Mouse (Mus musculus): ENCODE measurements at regions not wholly inside any gene's neighbourhood (a gene's known extent, or its start where the extent isn't known, plus 50 kb on each side); places are given as distances from the start of the nearest gene placed in this dataset.

DNA sequence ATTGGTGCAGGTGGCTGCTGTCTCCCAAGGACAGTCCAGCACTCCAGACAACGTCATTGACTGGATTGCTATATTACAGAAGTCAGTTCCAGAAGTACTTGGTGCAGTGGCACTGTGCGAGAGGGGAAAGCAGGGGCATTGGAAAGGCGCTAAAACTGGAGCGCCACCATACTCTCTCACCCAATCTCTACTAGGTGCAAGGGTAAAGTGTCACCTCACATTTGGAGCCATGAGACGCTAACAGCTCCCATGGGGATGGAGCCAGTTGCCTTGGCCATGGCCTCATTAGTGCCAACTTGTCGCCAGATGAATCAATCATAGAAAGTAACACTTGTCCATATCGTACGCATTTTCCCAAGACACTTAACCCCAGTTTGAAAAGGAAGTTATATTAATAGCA lies 1617.2 kb upstream of the Gulo start:
- DNase-seq (ENCODE audit: low spot score), result no peak

DNA sequence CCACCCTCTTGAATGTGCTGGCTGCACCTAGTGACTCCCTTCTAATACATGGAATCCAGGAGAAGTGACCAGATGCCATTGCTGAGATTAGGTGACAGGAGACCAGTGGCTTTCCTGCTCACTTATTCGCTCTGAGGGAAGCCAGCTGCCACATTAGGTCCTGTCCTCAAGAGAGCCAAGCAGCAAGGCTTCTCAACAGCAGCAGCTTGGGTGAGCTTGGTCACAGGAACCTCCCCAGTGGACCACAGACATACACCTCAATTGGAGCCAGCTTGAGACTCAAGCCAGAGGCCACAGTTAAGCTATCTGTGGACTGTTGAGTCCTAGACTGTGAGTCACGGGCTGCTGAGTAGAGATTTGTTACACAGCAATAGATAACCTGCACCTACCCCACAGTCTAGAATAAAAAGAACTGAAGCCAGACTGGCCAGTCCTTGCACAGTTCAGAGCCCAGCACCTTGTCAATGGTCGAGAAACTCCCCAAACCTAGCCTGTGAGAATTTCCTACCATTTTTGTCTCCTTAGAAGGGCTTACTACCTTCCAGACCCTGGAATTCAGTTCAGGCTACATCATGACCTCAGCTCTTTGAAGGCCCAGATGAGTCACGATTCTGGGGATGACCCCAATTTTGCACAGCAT lies 1615.0 kb upstream of the Gulo start:
- DNase-seq (ENCODE audit: low spot score), result no peak

DNA sequence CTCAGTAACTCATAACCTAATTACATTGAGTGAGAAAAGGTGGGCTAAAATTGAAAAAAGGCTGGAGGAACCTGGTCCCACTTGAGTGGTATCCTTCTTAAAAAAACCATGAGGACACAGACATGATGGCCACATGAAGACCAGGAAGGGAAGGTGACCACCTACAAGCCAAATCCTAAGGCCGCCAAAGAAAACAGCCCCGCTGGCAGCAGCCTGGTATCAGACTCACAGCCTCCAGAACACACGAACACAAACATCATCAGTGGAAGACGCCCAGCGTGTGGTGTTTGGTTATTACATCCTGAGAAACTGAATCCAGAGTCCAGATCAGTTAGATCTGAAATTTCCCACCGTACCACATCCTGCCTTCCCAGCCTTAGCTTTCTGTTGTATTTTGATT lies 1613.9 kb upstream of the Gulo start:
- DNase-seq (ENCODE audit: low spot score), result no peak

DNA sequence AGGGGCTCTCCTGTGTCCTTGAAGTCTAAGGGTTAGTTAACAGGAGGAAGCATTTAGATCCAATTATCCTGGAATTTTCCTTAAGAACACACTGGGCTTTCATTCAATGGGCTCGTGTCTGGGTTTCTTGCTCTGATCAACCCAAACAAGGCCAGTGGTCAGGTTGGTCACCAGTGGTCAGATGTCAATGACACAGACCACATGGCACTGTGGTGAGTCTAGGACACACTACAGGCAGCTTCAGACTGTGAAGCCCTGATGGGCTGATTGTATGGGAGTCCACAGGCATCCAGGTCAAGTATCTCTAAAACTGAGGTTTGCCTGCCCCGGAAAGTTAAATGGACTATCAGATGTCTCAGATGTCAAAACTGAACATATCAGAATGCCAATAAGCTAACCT lies 1612.5 kb upstream of the Gulo start:
- DNase-seq (ENCODE audit: low spot score), result no peak

DNA sequence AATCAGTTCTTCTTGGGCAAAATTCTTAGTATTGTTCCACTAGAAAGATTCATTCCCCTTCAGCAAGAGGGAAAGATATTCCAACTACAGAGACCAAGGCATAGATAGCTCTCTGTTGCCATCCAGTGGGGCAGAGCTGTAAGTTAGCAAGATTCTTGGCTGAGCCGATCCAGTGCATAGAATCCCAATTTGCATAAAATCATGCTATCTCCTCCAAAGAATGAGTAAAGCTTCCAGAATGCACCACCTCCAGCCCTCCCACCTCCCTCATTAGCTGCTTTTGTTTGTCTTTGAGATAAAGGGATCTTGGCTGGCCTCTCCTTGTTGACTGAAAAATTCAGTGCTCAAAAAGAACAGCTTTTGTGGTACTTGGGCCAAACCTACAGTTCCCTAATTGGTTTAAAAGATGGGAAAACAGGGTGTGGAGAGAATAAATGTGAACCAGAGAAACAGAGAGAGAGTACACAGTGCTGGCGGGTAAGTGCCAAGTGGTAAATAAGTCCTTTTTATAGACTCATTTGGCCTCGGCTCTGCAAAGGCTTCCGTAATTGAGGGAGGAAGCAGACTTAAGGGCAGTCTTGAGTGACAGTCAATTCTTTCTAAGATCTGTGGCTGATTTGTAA lies 1612.0 kb upstream of the Gulo start:
- DNase-seq (ENCODE audit: low spot score), result peak; percentile 76

DNA sequence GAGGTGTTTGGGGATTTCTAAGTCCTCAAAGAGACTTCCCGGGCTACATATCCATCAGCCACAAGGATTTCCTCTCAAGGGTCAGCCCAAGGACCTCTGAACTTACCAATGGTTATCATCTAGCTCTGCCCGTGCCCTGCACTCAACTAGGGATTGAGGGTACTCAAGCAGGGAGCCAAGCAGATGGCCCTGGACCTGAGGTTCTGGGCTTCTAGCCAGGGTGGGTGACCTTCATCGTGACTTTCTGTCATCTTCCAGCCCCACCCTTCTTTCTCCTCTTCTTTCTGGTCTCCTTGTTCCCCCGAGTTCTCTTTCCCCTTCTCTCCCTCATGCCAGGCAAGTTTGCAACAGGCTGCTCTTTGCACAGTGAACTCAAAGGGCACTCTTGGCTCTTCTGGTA lies 1610.6 kb upstream of the Gulo start:
- DNase-seq (ENCODE audit: low spot score), result no peak

DNA sequence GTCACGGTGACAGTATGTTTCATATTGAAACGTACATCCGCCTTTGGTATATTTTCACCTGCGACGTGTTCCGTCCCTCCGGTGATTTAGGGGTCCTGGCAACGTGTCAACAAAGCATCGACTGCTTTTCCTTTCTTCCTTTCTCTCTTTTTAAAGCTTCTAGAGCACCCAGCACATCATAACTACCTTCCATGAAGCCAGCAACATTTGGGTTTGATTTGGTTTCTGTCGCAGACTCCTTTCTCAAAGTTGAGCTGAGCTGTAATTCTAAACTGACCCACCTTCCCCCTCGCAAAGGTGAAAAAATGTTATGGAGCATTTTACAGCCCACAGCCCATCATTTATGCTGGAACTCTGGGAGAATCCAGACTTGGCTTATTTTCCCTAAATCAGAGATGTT lies 1605.4 kb upstream of the Gulo start:
- no peak for DNase-seq (ENCODE audit: low spot score)

DNA sequence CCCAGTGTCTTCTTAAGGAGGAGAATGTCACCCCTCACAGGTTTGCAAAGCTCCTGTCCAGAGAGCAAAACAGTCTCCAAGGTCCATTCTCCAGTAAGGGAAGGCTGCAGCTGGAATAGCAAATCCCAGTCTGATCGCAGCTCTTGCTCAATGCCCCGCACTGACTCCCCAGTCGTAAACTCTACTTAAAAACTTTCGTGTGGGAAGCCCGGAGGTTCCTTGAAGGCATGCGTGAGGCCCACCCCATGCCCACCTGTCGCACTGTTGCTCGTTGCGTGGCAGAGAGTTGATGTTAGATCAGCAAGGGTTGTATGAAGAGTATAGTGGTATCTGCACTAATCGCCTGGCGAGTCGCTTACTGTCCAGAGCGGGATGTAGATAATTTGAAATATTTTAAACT lies 1604.7 kb upstream of the Gulo start:
- DNase-seq (ENCODE audit: low spot score), result no peak

DNA sequence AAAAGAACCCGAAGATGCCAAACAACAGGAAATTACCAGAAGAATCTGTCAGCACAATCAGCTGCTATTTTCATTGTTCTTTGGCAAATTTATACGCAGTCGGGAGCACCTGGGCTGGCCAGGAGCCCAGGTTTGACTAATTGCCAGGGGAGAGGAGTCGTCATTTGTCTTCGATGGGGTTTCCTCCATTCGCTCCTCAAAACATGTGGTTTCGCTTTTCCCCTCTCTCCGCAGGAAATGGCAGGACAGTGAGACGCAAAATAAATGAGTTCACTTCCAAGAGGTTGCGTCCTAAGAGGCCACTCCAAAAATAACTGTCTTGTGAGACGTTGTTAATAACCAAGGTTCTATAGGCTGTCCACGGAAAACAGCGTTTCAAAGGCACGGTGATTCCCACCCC lies 1604.2 kb upstream of the Gulo start:
- DNase-seq (ENCODE audit: low spot score), result peak; percentile 28

DNA sequence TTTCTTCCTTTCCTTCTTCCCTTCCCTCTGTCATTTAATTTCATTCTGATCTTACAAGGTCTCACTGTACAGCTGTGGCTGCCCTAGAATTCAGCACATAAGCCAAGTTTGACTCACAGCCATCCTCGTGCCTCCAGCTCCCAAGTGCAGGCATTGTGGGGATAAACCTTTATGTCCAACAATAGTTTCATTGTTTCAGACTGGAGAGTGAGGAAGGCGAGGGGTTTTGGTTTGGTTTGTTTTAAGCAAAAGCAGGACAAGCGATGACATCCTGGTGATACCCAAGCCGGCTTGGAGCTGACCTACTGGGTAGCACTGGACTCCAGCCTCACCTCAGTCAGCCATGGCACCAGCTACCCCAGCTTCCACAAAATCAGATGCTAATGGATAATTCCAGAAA lies 1603.5 kb upstream of the Gulo start:
- DNase-seq (ENCODE audit: low spot score), result no peak

DNA sequence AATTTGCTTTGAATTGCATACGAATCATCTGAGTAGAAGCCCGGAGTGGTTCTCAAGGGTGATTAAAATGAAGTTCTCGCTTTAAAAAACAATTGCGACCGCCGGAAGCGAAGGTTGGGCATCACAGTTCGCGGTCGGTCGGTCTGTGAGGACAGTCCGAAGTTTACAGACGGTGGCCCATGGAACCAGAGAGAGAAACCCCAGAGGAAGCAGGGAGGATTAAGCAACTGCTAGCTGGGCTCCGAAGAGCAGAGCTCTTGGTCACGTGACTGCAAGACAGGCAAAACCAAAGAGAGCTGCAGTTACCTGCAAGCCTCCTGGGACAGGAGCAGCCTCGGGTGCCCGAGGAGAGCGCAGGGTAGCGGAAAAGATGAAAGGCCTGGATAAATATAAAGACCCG lies 1599.3 kb upstream of the Gulo start:
- no peak for DNase-seq (ENCODE audit: low spot score)

DNA sequence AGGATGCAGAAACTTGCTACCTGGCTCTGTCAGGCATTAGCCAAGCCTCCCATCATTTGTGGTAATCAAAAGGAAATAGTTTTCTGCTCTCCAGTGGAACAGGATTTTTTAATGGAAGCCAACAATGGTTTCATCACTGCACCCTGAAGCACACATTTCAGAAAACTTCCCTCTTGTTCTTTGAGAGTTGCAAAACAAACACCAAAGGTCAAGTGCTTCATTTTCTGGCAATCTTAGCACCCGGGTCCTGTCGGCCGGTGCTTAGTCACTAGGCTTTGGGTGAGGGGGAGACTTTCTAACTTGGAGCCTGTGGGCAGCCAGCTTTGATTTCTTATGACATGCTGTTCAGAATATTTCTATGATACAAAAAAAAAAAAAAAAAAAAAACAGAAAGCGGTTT lies 1594.0 kb upstream of the Gulo start:
- DNase-seq (ENCODE audit: low spot score), result no peak

DNA sequence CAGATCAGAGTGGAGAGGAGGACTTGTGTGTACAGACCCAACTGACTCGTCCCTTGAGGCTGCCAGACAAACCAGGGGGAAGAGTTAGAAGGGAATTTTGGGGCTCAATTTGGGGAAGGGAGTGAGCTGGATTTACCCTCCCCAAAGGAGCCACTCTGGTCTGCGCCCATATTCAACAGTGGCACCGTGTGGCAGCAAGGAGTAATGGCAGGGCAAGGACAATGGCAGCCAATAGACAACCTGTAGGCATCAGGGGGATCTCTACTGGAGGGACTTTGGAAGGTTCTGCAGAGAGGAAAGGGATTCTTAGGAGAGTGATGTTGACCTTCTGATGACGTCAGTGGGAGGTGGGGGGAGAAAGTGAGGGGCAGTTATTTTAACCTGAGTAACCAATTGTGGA lies 1590.7 kb upstream of the Gulo start:
- no peak for DNase-seq (ENCODE audit: low spot score)

DNA sequence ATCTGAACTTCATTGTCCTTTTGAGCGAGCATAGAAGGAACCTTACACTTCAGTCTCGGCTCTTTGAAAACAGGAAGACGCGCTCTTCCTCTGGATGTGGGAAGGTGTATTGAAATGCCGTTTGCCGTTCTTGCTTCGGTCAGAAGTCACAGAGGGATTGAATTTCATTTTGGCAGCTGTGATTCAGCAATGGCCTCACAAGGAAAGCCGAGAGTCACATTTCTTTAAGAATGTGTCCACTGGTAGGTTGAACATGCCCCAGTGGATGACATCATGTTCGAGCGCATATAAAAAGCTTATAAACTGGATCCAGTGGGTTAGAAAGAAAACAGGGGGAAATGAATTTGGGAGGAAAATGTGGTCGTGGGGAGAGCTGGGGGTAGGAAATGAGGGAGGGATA lies 1579.6 kb upstream of the Gulo start:
- no peak for DNase-seq (ENCODE audit: low spot score)

DNA sequence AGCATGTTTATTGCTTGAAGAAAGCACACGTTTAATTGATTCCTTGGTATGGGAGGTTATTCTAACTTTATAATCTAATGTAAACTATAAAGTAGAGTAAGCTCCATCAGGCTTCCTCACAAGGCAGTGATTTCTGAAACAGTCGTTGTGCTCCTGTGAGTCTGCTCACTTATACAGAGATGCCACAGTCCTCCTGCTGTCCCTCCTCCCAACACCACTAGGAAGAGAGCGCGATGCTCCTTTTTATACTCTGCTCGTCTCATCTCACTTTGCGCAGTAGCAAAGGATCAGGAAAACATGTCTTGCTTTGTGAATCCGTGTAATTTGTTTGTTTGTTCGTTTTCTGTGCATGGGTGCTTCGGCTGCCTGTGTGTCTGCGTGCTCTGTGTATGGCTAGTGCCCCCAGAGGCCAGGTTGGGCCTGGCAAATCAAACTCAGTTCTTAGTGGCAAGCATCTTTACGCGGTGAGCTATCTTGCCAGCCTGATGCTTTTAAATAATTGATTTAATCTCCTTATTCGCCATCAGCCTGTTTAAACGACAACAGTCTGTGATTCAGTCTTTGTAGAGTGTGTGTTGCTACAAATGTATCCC lies 1575.5 kb upstream of the Gulo start:
- no peak for DNase-seq (ENCODE audit: low spot score)

DNA sequence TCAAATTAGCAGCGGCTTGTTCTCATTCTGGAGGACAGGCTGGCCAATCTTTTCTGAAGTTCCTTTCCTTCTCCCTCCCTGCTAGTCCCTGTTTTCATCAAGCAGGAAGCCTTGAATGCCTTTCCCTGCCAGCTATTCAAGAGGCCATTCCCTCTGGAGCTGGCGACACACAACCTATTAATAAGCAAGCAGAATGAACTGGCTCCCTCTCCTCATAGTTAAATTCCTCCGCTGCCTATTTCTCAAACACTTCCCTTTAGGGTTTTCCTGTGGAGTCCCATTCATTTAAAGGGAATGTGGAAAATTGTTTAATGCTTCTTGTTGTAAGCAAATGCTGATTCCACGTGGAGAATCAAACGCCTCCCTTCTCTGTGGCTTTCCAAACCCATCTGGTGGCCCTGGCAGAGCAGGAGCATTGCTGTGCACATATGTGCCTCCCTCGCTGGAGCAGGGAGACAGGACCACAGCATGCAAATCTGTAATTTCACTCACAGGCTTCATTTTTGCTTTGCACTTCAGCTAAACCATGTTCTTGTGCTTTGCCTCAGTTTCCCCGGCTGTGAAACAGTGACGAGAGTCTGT lies 1573.3 kb upstream of the Gulo start:
- no peak for DNase-seq (ENCODE audit: low spot score)

DNA sequence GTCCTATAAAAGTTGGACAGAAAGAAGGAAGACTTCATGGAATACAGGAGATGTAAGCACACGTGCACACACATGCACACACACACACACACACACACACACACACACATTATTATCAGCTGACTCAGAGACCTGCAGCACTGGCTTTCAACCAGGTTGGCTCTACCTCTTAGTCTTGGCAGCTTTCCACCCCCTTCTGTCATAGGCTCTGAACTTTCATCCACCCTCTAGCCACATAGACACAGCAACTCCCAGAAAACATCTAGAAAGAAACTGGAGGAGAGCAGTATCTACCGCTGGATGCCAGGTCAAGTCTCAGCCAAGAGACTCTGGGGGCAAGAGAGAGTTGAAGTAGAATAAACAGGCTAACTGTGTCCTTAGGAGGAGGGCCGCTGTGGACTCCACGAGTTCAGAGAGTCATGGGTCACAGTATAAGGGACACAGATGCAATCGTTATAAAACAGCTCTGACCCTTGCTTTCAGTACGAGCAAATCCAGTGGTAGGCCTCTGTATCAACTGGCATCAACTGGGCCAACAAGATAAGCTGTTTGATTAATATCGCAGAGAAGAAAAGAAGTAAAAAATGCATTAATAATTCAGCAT lies 1565.4 kb upstream of the Gulo start:
- DNase-seq (ENCODE audit: low spot score), result no peak

DNA sequence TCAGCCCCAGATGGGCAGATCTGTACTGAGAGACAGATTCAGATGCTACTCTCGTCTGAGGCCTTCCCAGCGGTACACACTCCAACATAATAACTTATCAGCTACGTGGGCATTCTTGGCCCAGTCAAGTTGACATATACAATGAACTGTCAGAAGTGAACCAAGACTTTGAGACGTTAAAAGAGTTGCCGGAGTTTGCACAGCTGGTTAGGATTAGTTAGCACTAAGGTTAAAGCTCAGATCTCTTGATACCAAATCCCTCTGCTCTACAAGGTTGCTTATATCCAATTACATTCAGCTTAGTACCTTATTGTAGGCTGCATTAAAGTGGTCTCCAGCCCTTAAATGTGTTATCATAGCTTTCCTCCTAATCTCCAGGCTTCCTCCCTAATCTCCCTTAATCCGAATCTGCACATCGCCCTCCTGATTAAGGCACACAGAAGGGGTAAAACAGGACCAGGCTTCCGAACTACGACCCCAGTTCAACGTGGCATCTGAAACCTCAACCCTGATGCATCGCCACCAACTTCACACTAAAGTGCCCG lies 1564.5 kb upstream of the Gulo start:
- DNase-seq (ENCODE audit: low spot score), result no peak

DNA sequence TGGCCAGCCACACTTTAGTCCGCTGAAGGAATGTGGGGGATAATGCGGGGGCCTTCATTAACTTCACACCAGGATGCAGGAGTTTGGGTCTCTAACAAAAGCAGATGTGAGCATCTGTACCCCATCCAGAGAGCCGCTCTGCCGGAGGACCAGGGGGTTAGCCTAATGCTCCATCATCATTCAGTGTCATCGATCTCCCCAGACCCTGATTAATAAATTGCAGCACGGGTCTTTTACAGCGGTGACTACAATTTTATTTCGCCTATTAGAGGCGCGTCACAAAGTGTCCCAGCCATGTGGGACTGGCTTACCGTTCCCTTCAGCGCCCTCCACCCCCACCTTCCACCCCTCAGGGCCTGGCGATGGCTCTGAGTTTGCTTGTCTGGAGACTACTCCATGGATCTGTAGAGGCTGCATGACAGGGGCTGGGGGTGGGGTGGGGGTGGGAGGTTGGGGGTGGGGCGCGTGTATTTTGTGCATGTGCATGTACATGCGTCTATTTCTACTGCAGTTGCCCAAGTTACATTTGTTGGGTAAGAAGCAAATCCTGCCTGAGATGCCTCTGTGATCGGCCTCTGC lies 1560.8 kb upstream of the Gulo start:
- DNase-seq (ENCODE audit: low spot score), result no peak

DNA sequence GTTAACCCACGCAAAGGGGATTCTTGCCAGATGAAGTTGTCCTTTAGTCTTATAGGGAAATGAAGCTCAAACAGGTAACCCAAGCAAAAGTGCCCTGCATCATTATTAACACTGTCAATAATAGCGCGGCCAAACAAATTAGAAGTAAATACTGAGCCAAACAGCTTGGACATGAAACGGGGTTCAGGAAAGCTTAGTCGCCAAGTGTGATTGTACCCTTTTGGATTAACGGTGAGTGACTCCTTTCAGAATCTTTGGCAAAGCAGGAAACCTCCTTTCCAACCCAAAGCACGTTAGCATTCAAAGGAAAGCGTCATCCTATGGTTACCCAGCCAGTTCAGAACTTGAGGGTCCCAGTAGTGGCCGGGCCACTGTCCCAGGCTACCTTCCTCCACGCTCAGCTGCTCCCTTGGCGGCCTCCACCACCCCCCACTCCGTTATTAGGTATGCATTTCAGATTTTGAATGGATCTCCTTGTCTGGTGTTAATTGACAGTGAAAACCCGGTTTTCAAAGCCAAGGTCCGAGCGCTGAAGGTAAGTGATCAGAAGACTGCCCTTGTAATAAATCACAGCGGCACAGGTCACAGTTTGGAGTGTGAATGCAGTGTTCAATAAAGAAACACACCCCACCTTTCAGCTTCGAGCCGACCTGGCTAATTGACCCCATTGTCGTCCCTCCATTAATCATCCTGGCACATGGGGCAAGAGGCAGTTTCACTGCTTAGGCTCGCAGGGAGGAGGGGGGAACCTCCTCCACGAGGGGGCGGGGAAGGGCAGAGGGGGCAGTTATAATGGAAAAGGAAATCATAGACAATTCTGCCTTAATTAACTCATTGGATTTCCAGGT lies 1560.1 kb upstream of the Gulo start:
- no peak for DNase-seq (ENCODE audit: low spot score)

DNA sequence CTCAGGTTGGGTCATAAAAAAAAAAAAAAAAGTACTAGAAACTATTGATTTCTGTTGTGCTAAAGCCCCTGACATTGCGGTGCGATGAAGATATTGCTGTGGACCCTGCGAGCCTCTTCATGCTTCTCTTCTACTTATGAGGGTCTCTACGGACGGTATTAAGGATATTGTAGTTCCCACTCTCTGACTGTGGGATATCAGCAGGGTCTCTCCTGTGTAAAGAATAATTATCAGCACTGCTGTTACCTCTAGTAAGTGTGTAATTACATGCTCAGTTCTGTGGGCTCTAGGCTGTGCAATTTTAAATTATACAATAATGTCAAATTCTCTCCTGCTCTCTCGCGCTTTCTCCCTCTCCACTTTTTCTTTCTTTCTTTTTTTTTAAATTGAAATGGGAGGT lies 1545.9 kb upstream of the Gulo start:
- no peak for DNase-seq (ENCODE audit: low spot score)

All from heart, adult 8-10 months (tissue).